Mouse (Mus musculus): ENCODE results near the gene Immp2l. TPM values are rescaled to one million over a fixed set of nuclear protein-coding genes. Genes with fewer than 3 reads are reported as not detected.
"Not testable (repeated sequence)": the region's sequence is repeated elsewhere in the genome, so short reads cannot be mapped to it uniquely, and the experiment has no call there.

The Immp2l gene
- polyA plus RNA-seq, 1 experiment from 2014 or later: 10.0 TPM

GRCm38 (mm10) chr12:41851896-41852470 is 828.1 kb downstream of the Immp2l start:
- no peak overlapping the region for H3K4me2 ChIP-seq
- WGBS: 84% methylated on average over 7 of the region's 7 CpGs
- no peak overlapping the region for H3K27ac ChIP-seq
- ATAC-seq (ENCODE audit: borderline replicate concordance, extremely low read depth, low FRiP score, low TSS enrichment): no peak
- H3K9ac ChIP-seq: no peak overlapping the region
- H3K27me3 ChIP-seq: no peaks in the 10 kb centered on the region
- H3K36me3 ChIP-seq: no peaks in the 10 kb centered on the region
- no peak overlapping the region for H3K4me3 ChIP-seq
- no peaks in the 10 kb centered on the region for H3K9me3 ChIP-seq
- H3K4me1 ChIP-seq: no peaks in the 10 kb centered on the region

- not testable (repeated sequence) for H3K27me3 ChIP-seq; ATAC-seq (ENCODE audit: borderline replicate concordance, extremely low read depth, low FRiP score, low TSS enrichment); H3K4me2 ChIP-seq; H3K4me3 ChIP-seq; H3K9ac ChIP-seq; H3K27ac ChIP-seq; H3K4me1 ChIP-seq; H3K36me3 ChIP-seq; H3K9me3 ChIP-seq
- 50% methylated on average over 5 of the region's 5 CpGs for WGBS
Observed at GRCm38 (mm10) chr12:41859652-41860051, 835.8 kb downstream of the Immp2l start.

DNA sequence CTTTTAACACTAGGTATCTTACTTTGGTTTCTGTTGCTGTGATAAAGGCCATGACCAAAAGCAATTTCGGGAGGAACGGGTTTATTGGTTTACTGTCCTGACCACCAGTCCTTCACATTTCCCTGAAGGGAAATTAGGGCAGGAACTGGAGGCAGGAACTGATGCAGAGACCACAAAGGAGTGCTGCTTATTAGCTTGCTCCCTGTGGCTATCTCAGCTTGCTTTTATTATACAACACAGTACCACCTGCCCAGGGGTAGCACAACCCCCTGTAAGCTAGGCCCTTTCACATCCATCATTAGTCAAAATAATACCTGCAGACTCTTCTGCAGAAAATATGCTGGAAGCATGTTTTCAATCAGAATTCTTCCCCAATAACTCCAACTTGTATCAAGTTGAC is 844.4 kb downstream of the Immp2l start:
- Histone ChIP-seq H3K27ac (no peak overlapping the region), H3K4me1 (no peaks in the 10 kb centered on the region), H3K27me3 (no peaks in the 10 kb centered on the region), H3K9ac (no peak overlapping the region), H3K9me3 (no peaks in the 10 kb centered on the region), H3K4me3 (no peak overlapping the region), H3K4me2 (no peak overlapping the region), H3K36me3 (no peaks in the 10 kb centered on the region)
- ATAC-seq (ENCODE audit: borderline replicate concordance, extremely low read depth, low FRiP score, low TSS enrichment): no peak
- 83% methylated on average over 2 of the region's 2 CpGs for WGBS

DNA sequence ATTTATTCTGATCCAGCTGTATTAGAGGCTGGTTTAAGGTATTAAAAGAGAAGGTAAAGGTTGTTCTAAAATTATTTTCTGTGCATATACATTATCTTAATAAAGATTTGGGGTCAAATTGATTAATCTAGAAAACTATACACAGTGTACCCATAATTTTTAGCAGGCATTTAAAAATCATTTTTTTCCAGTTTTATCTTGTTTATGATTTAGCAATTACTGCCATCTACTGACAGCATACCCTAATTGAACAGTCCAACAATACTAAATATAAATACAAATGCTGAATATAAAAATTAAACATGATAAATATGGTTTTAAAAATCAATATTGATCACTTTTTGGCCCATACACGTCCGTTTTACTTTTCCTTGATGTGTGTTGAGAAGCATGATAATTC is 850.1 kb downstream of the Immp2l start:
- H3K27ac ChIP-seq: no peak overlapping the region
- H3K9me3 ChIP-seq: no peaks in the 10 kb centered on the region
- no peak overlapping the region for H3K4me2 ChIP-seq
- 71% methylated on average over 2 of the region's 2 CpGs for WGBS
- H3K4me1 ChIP-seq: no peaks in the 10 kb centered on the region
- ATAC-seq (ENCODE audit: borderline replicate concordance, extremely low read depth, low FRiP score, low TSS enrichment): no peak
- H3K27me3 ChIP-seq: no peaks in the 10 kb centered on the region
- H3K4me3 ChIP-seq: no peak overlapping the region
- no peak overlapping the region for H3K9ac ChIP-seq
- no peaks in the 10 kb centered on the region for H3K36me3 ChIP-seq

- H3K27ac ChIP-seq: no peak overlapping the region
- ATAC-seq (ENCODE audit: borderline replicate concordance, extremely low read depth, low FRiP score, low TSS enrichment): no peak
- WGBS: 52% methylated on average over 5 of the region's 5 CpGs
Observed at GRCm38 (mm10) chr12:41877292-41877959, 853.5 kb downstream of the Immp2l start.

DNA sequence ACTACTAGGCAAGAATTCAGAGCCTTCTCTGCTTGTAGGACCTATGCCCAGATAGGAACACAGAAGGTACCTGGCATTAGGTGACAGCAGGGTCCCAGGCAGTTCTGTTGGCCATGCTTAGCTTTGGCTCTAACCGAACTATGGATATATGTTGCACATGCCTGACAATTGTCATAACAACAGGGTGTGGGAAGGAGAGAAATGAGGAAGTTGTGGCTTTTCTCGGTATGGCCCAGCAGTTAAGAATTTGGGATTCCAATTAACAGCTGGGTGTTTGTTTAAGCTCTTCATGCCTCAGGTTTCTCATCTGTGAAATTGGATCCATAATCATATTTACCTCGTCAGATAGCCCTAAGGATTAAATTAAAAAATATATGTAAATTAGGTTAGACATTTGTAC is 854.6 kb downstream of the Immp2l start:
- no peaks in the 10 kb centered on the region for H3K9me3 ChIP-seq
- no peaks in the 10 kb centered on the region for H3K4me1 ChIP-seq
- H3K4me3 ChIP-seq: no peak overlapping the region
- no peaks in the 10 kb centered on the region for H3K36me3 ChIP-seq
- H3K27ac ChIP-seq: no peak overlapping the region
- no peak overlapping the region for H3K9ac ChIP-seq
- no peaks in the 10 kb centered on the region for H3K27me3 ChIP-seq
- no peak overlapping the region for H3K4me2 ChIP-seq
- 57% methylated on average over 3 of the region's 3 CpGs for WGBS
- ATAC-seq (ENCODE audit: borderline replicate concordance, extremely low read depth, low FRiP score, low TSS enrichment): no peak

More at GRCm38 (mm10) chr12:41877292-41877959, 853.5 kb downstream of the Immp2l start:
- H3K36me3 ChIP-seq: no peaks in the 10 kb centered on the region
- no peaks in the 10 kb centered on the region for H3K9me3 ChIP-seq
- H3K27me3 ChIP-seq: no peaks in the 10 kb centered on the region
- H3K4me3 ChIP-seq: no peak overlapping the region
- H3K4me2 ChIP-seq: no peak overlapping the region
- H3K4me1 ChIP-seq: no peaks in the 10 kb centered on the region
- no peak overlapping the region for H3K9ac ChIP-seq

- no peaks in the 10 kb centered on the region for H3K36me3 ChIP-seq
- no peak for ATAC-seq (ENCODE audit: borderline replicate concordance, extremely low read depth, low FRiP score, low TSS enrichment)
- no peak overlapping the region for H3K27ac ChIP-seq
- H3K9me3 ChIP-seq: no peaks in the 10 kb centered on the region
- WGBS: 92% methylated on average over 1 of the region's 1 CpGs
- no peak overlapping the region for H3K4me3 ChIP-seq
- H3K4me2 ChIP-seq: no peak overlapping the region
- no peak overlapping the region for H3K9ac ChIP-seq
- no peaks in the 10 kb centered on the region for H3K27me3 ChIP-seq
- no peaks in the 10 kb centered on the region for H3K4me1 ChIP-seq
Observed at GRCm38 (mm10) chr12:41878972-41879371, 855.1 kb downstream of the Immp2l start.

GRCm38 (mm10) chr12:41879412-41879811 is 855.5 kb downstream of the Immp2l start:
- Histone ChIP-seq H3K27ac (no peak overlapping the region), H3K4me3 (no peak overlapping the region), H3K4me1 (no peaks in the 10 kb centered on the region), H3K9me3 (no peaks in the 10 kb centered on the region), H3K4me2 (no peak overlapping the region), H3K27me3 (no peaks in the 10 kb centered on the region), H3K36me3 (no peaks in the 10 kb centered on the region), H3K9ac (no peak overlapping the region)
- WGBS: 64% methylated on average over 1 of the region's 1 CpGs
- no peak for ATAC-seq (ENCODE audit: borderline replicate concordance, extremely low read depth, low FRiP score, low TSS enrichment)

- H3K27me3 ChIP-seq: no peaks in the 10 kb centered on the region
- ATAC-seq (ENCODE audit: borderline replicate concordance, extremely low read depth, low FRiP score, low TSS enrichment): no peak
- no peaks in the 10 kb centered on the region for H3K36me3 ChIP-seq
- no peaks in the 10 kb centered on the region for H3K9me3 ChIP-seq
- no peak overlapping the region for H3K9ac ChIP-seq
- H3K4me1 ChIP-seq: no peaks in the 10 kb centered on the region
- WGBS: 60% methylated on average over 3 of the region's 3 CpGs
- H3K27ac ChIP-seq: no peak overlapping the region
- H3K4me3 ChIP-seq: no peak overlapping the region
- no peak overlapping the region for H3K4me2 ChIP-seq
Observed at GRCm38 (mm10) chr12:41880833-41881232, 856.9 kb downstream of the Immp2l start.

DNA sequence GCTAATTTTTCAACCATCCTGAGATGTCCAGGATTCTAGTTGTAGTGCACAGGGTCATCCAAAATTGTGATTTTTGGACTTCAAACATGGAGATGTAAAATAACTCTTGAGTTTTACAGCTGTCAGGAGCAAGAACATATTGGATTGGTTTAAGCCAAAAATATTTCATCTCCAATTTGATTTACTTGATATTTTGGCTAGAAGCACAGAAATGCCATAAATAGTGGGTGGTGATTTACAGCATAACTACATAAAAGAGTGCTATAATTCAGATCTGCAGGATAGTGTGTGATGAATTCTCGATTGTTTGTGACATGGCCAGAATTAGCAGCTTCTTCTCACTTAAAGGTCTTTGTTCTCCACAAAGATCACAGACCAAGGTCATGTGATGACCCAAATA is 884.1 kb downstream of the Immp2l start:
- no peak for ATAC-seq (ENCODE audit: borderline replicate concordance, extremely low read depth, low FRiP score, low TSS enrichment)
- whole genome bisulfite sequencing: 49% methylated on average over 1 of the region's 1 CpGs

DNA sequence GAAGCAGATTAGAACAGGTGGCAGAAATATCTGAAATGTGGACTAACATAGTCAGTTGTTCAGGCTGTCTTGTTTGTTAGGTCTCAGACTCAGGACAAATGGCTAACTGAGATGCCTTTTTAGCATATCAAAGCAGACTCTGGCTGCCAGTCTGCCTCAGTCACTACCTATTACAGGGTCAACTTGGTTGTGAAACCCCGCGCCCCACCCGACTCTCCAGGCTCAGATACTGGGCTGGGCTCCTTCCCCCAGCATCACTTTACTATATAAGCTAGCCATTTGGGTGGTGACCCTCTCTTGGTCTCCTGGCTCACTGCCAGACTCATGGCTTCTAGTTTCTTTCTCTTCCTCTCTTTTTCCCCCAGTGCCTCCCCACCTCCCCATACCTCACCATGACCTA is 887.7 kb downstream of the Immp2l start:
- Histone ChIP-seq H3K36me3 (no peaks in the 10 kb centered on the region), H3K27ac (no peak overlapping the region), H3K9ac (no peak overlapping the region), H3K4me3 (no peak overlapping the region), H3K27me3 (no peaks in the 10 kb centered on the region), H3K4me1 (no peaks in the 10 kb centered on the region), H3K4me2 (no peak overlapping the region), H3K9me3 (no peaks in the 10 kb centered on the region)
- WGBS: 83% methylated on average over 3 of the region's 3 CpGs
- ATAC-seq (ENCODE audit: borderline replicate concordance, extremely low read depth, low FRiP score, low TSS enrichment): no peak

More for the DNA sequence above, 884.1 kb downstream of the Immp2l start:
- no peak overlapping the region for H3K9ac ChIP-seq
- no peaks in the 10 kb centered on the region for H3K27me3 ChIP-seq
- H3K27ac ChIP-seq: no peak overlapping the region
- no peak overlapping the region for H3K4me3 ChIP-seq
- H3K4me1 ChIP-seq: no peaks in the 10 kb centered on the region
- H3K9me3 ChIP-seq: no peaks in the 10 kb centered on the region
- no peak overlapping the region for H3K4me2 ChIP-seq
- no peaks in the 10 kb centered on the region for H3K36me3 ChIP-seq

DNA sequence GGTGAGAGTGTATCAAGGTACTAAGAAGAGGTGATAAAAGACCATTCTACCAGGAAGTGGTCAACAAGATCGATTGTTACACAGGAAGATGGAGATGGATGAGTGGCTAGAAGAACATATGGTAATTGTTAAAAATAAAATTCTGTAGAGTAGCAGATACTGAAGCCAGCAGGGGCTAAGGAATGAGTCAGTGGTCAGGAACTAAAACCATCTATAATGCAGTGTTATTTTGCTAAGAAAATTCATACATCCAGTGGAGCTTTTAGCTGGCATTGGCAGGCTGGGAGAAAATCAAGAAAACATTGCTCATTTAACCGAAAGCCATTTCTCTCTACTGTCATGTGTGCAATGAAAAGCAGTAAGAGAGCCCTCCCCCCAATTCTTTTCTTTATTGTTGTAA is 913.9 kb downstream of the Immp2l start:
- ATAC-seq (ENCODE audit: borderline replicate concordance, extremely low read depth, low FRiP score, low TSS enrichment): no peak
- Histone ChIP-seq H3K4me1 (no peaks in the 10 kb centered on the region), H3K9me3 (no peaks in the 10 kb centered on the region), H3K4me2 (no peak overlapping the region), H3K27ac (no peak overlapping the region), H3K4me3 (no peak overlapping the region), H3K36me3 (no peaks in the 10 kb centered on the region), H3K27me3 (no peaks in the 10 kb centered on the region), H3K9ac (no peak overlapping the region)
- 71% methylated on average over 2 of the region's 2 CpGs for WGBS

Data from lung, embryonic 15.5 days (tissue).